Mouse (Mus musculus) kidney, adult 2 months (tissue): Measurements from ENCODE around the gene Krt78.

Source experiments
- CTCF ChIP-seq: fragments of 200-500 bp; conservative IDR thresholded peaks from 2 replicates; pipeline ENCODE4 v1.5.1; 2011; ENCODE audit warnings: low read depth, mild to moderate bottlenecking, control low read depth, low read length, moderate library complexity, mixed read lengths; ENCODE audit not compliant: insufficient read depth, insufficient read length
- POLR2A ChIP-seq: fragments of 200-500 bp; IDR thresholded peaks from one replicate; pipeline ENCODE4 v1.6.1; 2011; ENCODE audit warnings: low read depth, low read length, control low read depth

- TF ChIP-seq CTCF: peak; percentile 26; the same call in 1 of the 2 replicates
- no peak for TF ChIP-seq POLR2A
Observed at GRCm38 (mm10) chr15:101927340-101928080, 26.6 kb downstream of the Krt78 start.
